Mouse (Mus musculus) testis, adult 2 months (tissue): Measurements from ENCODE around the gene Cfap45. TPM values are rescaled to one million over a fixed set of nuclear protein-coding genes. Genes with fewer than 3 reads are reported as not detected.

Experiments used
- H3K27ac ChIP-seq: fragments of 200-500 bp; 2 replicates; pipeline ENCODE4 v1.5.1; 2012; ENCODE audit warnings: low read depth, low read length; ENCODE audit not compliant: control insufficient read depth, insufficient read depth
- H3K27me3 ChIP-seq: fragments of 200-500 bp; 2 replicates; pipeline ENCODE4 v1.6.1; 2012; ENCODE audit warnings: mild to moderate bottlenecking, low read length, moderate library complexity; ENCODE audit not compliant: control insufficient read depth, insufficient read depth
- H3K36me3 ChIP-seq: fragments of 200-500 bp; 2 replicates; pipeline ENCODE4 v1.6.1; 2012; ENCODE audit warnings: mild to moderate bottlenecking, low read length; ENCODE audit not compliant: control insufficient read depth, insufficient read depth
- H3K4me1 ChIP-seq: fragments of 200-500 bp; 2 replicates; pipeline ENCODE4 v1.6.1; 2012; ENCODE audit warnings: low read length; ENCODE audit not compliant: control insufficient read depth, insufficient read depth
- H3K4me3 ChIP-seq: fragments of 200-500 bp; 2 replicates; pipeline ENCODE4 v1.5.1; 2012; ENCODE audit warnings: low read depth, mild to moderate bottlenecking, low read length, moderate library complexity, mixed read lengths; ENCODE audit not compliant: control insufficient read depth
- CTCF ChIP-seq: fragments of 200-500 bp; IDR thresholded peaks from 2 replicates; pipeline ENCODE4 v1.5.1; 2012; ENCODE audit warnings: low read depth, mild to moderate bottlenecking, inconsistent platforms, low read length, moderate library complexity; ENCODE audit not compliant: control insufficient read depth, insufficient read depth, insufficient replicate concordance
- POLR2A ChIP-seq: fragments of 200-500 bp; IDR thresholded peaks from 2 replicates; pipeline ENCODE4 v1.6.1; 2012; ENCODE audit warnings: low read depth, mild to moderate bottlenecking, inconsistent platforms, low read length, moderate library complexity; ENCODE audit not compliant: control insufficient read depth
- polyA plus RNA-seq: library from polyadenylated mRNA; depleted of rRNA; stranded (reverse); fragments of >200 nt; gene quantifications from 2 replicates; pipeline ENCODE4 v1.2.3, GENCODE M21; 2012

Gene Cfap45
- polyA plus RNA-seq, 1 experiment = 305 TPM

GRCm38 (mm10) chr1:172532551-172532950 lies 11.9 kb downstream of the Cfap45 start:
- Histone ChIP-seq H3K27ac (no peak overlapping the region), H3K27me3 (no peaks in the 10 kb centered on the region), H3K36me3 (no peaks in the 10 kb centered on the region), H3K4me1 (peaks cover 8% of the 10 kb centered on the region), H3K4me3 (peak overlapping the region; percentile 9; the same call in 1 of the 2 replicates)
- no peak for TF ChIP-seq CTCF
- no peak for TF ChIP-seq POLR2A

GRCm38 (mm10) chr1:172535116-172535515 lies 14.5 kb downstream of the Cfap45 start:
- no peaks in the 10 kb centered on the region for H3K27me3 ChIP-seq
- H3K4me3 ChIP-seq = no peak overlapping the region
- peaks cover 8% of the 10 kb centered on the region for H3K4me1 ChIP-seq
- H3K36me3 ChIP-seq = no peaks in the 10 kb centered on the region
- H3K27ac ChIP-seq = no peak overlapping the region
- TF ChIP-seq CTCF = no peak

- Histone ChIP-seq H3K27me3 (no peaks in the 10 kb centered on the region), H3K27ac (no peak overlapping the region), H3K4me3 (no peak overlapping the region), H3K4me1 (peaks cover under 1% of the 10 kb centered on the region; the same call in 1 of the 2 replicates), H3K36me3 (no peaks in the 10 kb centered on the region; the same call in 1 of the 2 replicates)
- TF ChIP-seq CTCF (no peak), POLR2A (no peak)
These were observed 19.2 kb downstream of the Cfap45 start for GRCm38 (mm10) chr1:172539827-172540226.

- H3K36me3 ChIP-seq = no peaks in the 10 kb centered on the region; the same call in 1 of the 2 replicates
- H3K27ac ChIP-seq = no peak overlapping the region
- H3K4me1 ChIP-seq = peaks cover 5% of the 10 kb centered on the region
- TF ChIP-seq POLR2A = no peak
- no peak for TF ChIP-seq CTCF
- no peaks in the 10 kb centered on the region for H3K27me3 ChIP-seq
- H3K4me3 ChIP-seq = no peak overlapping the region
These were observed 19.8 kb downstream of the Cfap45 start for GRCm38 (mm10) chr1:172540283-172540820.

- H3K4me3 ChIP-seq = no peak overlapping the region
- H3K4me1 ChIP-seq = peaks cover 10% of the 10 kb centered on the region
- H3K27ac ChIP-seq = no peak overlapping the region
- TF ChIP-seq CTCF (no peak), POLR2A (no peak)
- H3K27me3 ChIP-seq = no peaks in the 10 kb centered on the region
- no peaks in the 10 kb centered on the region; the same call in 1 of the 2 replicates for H3K36me3 ChIP-seq
These were observed 25.5 kb downstream of the Cfap45 start for GRCm38 (mm10) chr1:172546062-172546461.

- TF ChIP-seq CTCF = no peak
- Histone ChIP-seq H3K4me1 (peaks cover 10% of the 10 kb centered on the region), H3K27me3 (no peaks in the 10 kb centered on the region), H3K4me3 (no peak overlapping the region), H3K27ac (no peak overlapping the region), H3K36me3 (no peaks in the 10 kb centered on the region)
These were observed 27.9 kb downstream of the Cfap45 start for GRCm38 (mm10) chr1:172548501-172548900.

- Histone ChIP-seq H3K4me1 (peaks cover 11% of the 10 kb centered on the region), H3K27me3 (no peaks in the 10 kb centered on the region), H3K4me3 (no peak overlapping the region), H3K27ac (no peak overlapping the region), H3K36me3 (no peaks in the 10 kb centered on the region)
- no peak for TF ChIP-seq POLR2A
- TF ChIP-seq CTCF = no peak
These were observed 28.7 kb downstream of the Cfap45 start for GRCm38 (mm10) chr1:172549314-172549713.

GRCm38 (mm10) chr1:172549717-172550116 lies 29.1 kb downstream of the Cfap45 start:
- H3K4me1 ChIP-seq = peaks cover 12% of the 10 kb centered on the region
- TF ChIP-seq POLR2A = no peak
- no peak for TF ChIP-seq CTCF
- H3K36me3 ChIP-seq = no peaks in the 10 kb centered on the region
- H3K4me3 ChIP-seq = peak overlapping the region; percentile 60
- no peaks in the 10 kb centered on the region for H3K27me3 ChIP-seq
- H3K27ac ChIP-seq = no peak overlapping the region
